Mouse (Mus musculus): ENCODE results near the gene Ppm1h.

Ppm1h gene

GRCm38 (mm10) chr10:122770337-122770736, 91.8 kb downstream of the Ppm1h start:
- no peak for DNase-seq (ENCODE audit: low spot score)

GRCm38 (mm10) chr10:122770987-122771386, 92.4 kb downstream of the Ppm1h start:
- DNase-seq (ENCODE audit: low spot score), result no peak

GRCm38 (mm10) chr10:122774169-122774568, 95.6 kb downstream of the Ppm1h start:
- DNase-seq (ENCODE audit: low spot score), result no peak

- no peak for DNase-seq (ENCODE audit: low spot score)
Measured at GRCm38 (mm10) chr10:122777436-122777835, 98.9 kb downstream of the Ppm1h start.

GRCm38 (mm10) chr10:122777939-122778655, 99.5 kb downstream of the Ppm1h start:
- DNase-seq (ENCODE audit: low spot score), result no peak

GRCm38 (mm10) chr10:122779351-122779750, 100.8 kb downstream of the Ppm1h start:
- DNase-seq (ENCODE audit: low spot score), result no peak

GRCm38 (mm10) chr10:122782755-122783154, 104.2 kb downstream of the Ppm1h start:
- DNase-seq (ENCODE audit: low spot score), result no peak

- DNase-seq (ENCODE audit: low spot score), result no peak
Measured at GRCm38 (mm10) chr10:122789648-122790170, 111.1 kb downstream of the Ppm1h start.

GRCm38 (mm10) chr10:122792021-122792966, 113.7 kb downstream of the Ppm1h start:
- no peak for DNase-seq (ENCODE audit: low spot score)

GRCm38 (mm10) chr10:122793193-122793592, 114.6 kb downstream of the Ppm1h start:
- DNase-seq (ENCODE audit: low spot score), result no peak

GRCm38 (mm10) chr10:122794187-122794850, 115.8 kb downstream of the Ppm1h start:
- DNase-seq (ENCODE audit: low spot score), result peak; percentile 62

GRCm38 (mm10) chr10:122797955-122798354, 119.4 kb downstream of the Ppm1h start:
- no peak for DNase-seq (ENCODE audit: low spot score)

- no peak for DNase-seq (ENCODE audit: low spot score)
Measured at GRCm38 (mm10) chr10:122800003-122800731, 121.6 kb downstream of the Ppm1h start.

GRCm38 (mm10) chr10:122800732-122801110, 122.2 kb downstream of the Ppm1h start:
- DNase-seq (ENCODE audit: low spot score), result no peak

GRCm38 (mm10) chr10:122802218-122802617, 123.7 kb downstream of the Ppm1h start:
- no peak for DNase-seq (ENCODE audit: low spot score)

GRCm38 (mm10) chr10:122802901-122803300, 124.3 kb downstream of the Ppm1h start:
- DNase-seq (ENCODE audit: low spot score), result no peak

- DNase-seq (ENCODE audit: low spot score), result peak; percentile 77
Measured at GRCm38 (mm10) chr10:122803906-122804305, 125.3 kb downstream of the Ppm1h start.

GRCm38 (mm10) chr10:122805866-122806265, 127.3 kb downstream of the Ppm1h start:
- no peak for DNase-seq (ENCODE audit: low spot score)

GRCm38 (mm10) chr10:122807127-122808105, 128.9 kb downstream of the Ppm1h start:
- DNase-seq (ENCODE audit: low spot score), result peak; percentile 71

GRCm38 (mm10) chr10:122808186-122808585, 129.6 kb downstream of the Ppm1h start:
- DNase-seq (ENCODE audit: low spot score), result no peak
